Mouse (Mus musculus): ENCODE results near the gene Neu3. TPM values are rescaled to one million over a fixed set of nuclear protein-coding genes. Genes with fewer than 3 reads are reported as not detected.

Gene Neu3
- polyA plus RNA-seq, 1 experiment from 2014 or later, result 1.5 TPM

- Histone ChIP-seq H3K36me3 (ENCODE audit: control insufficient read depth, insufficient read depth, low read length) (no peaks in the 10 kb centered on the region), H3K4me1 (ENCODE audit: control insufficient read depth, insufficient read depth, low read length) (peaks cover 7% of the 10 kb centered on the region; the same call in 1 of the 2 replicates), H3K27me3 (ENCODE audit: control insufficient read depth, insufficient read depth, low read length) (no peaks in the 10 kb centered on the region), H3K9ac (ENCODE audit: low read length) (no peak overlapping the region), H3K4me2 (no peak overlapping the region), H3K27ac (ENCODE audit: low read depth, low read length) (no peak overlapping the region), H3K4me3 (ENCODE audit: low read depth, low read length) (no peak overlapping the region), H3K9me3 (ENCODE audit: control insufficient read depth, low read length) (no peaks in the 10 kb centered on the region)
- ATAC-seq (ENCODE audit: low FRiP score), result no peak
- DNase-seq (ENCODE audit: low spot score, missing footprints), result no peak
- 74% methylated on average over 2 of the region's 2 CpGs for WGBS
Measured at GRCm38 (mm10) chr7:99794096-99794495, 34.1 kb downstream of the Neu3 start.

GRCm38 (mm10) chr7:99790816-99791215, 37.4 kb downstream of the Neu3 start:
- no peaks in the 10 kb centered on the region for H3K9me3 ChIP-seq (ENCODE audit: control insufficient read depth, low read length)
- no peaks in the 10 kb centered on the region for H3K27me3 ChIP-seq (ENCODE audit: control insufficient read depth, insufficient read depth, low read length)
- no peak overlapping the region for H3K4me3 ChIP-seq (ENCODE audit: low read depth, low read length)
- no peak overlapping the region for H3K27ac ChIP-seq (ENCODE audit: low read depth, low read length)
- peaks cover 6% of the 10 kb centered on the region; the same call in 1 of the 2 replicates for H3K4me1 ChIP-seq (ENCODE audit: control insufficient read depth, insufficient read depth, low read length)
- no peak overlapping the region for H3K9ac ChIP-seq (ENCODE audit: low read length)
- WGBS, result 83% methylated on average over 10 of the region's 10 CpGs
- no peaks in the 10 kb centered on the region for H3K36me3 ChIP-seq (ENCODE audit: control insufficient read depth, insufficient read depth, low read length)
- no peak for ATAC-seq (ENCODE audit: low FRiP score)
- no peak overlapping the region for H3K4me2 ChIP-seq
- DNase-seq (ENCODE audit: low spot score, missing footprints), result no peak

GRCm38 (mm10) chr7:99788563-99788962, 39.7 kb downstream of the Neu3 start:
- no peaks in the 10 kb centered on the region for H3K4me1 ChIP-seq (ENCODE audit: control insufficient read depth, insufficient read depth, low read length)
- no peak overlapping the region for H3K4me2 ChIP-seq
- no peak overlapping the region for H3K27ac ChIP-seq (ENCODE audit: low read depth, low read length)
- no peaks in the 10 kb centered on the region for H3K27me3 ChIP-seq (ENCODE audit: control insufficient read depth, insufficient read depth, low read length)
- H3K4me3 ChIP-seq (ENCODE audit: low read depth, low read length), result no peak overlapping the region
- DNase-seq (ENCODE audit: low spot score, missing footprints) (no peak), ATAC-seq (ENCODE audit: low FRiP score) (no peak)
- no peaks in the 10 kb centered on the region for H3K36me3 ChIP-seq (ENCODE audit: control insufficient read depth, insufficient read depth, low read length)
- H3K9ac ChIP-seq (ENCODE audit: low read length), result no peak overlapping the region
- 65% methylated on average over 5 of the region's 5 CpGs for WGBS
- no peaks in the 10 kb centered on the region for H3K9me3 ChIP-seq (ENCODE audit: control insufficient read depth, low read length)

- no peaks in the 10 kb centered on the region for H3K36me3 ChIP-seq (ENCODE audit: control insufficient read depth, insufficient read depth, low read length)
- H3K4me2 ChIP-seq, result no peak overlapping the region
- ATAC-seq (ENCODE audit: low FRiP score) (no peak), DNase-seq (ENCODE audit: low spot score, missing footprints) (no peak)
- H3K27me3 ChIP-seq (ENCODE audit: control insufficient read depth, insufficient read depth, low read length), result no peaks in the 10 kb centered on the region
- no peak overlapping the region for H3K4me3 ChIP-seq (ENCODE audit: low read depth, low read length)
- H3K9me3 ChIP-seq (ENCODE audit: control insufficient read depth, low read length), result no peaks in the 10 kb centered on the region
- no peak overlapping the region for H3K9ac ChIP-seq (ENCODE audit: low read length)
- H3K27ac ChIP-seq (ENCODE audit: low read depth, low read length), result no peak overlapping the region
- H3K4me1 ChIP-seq (ENCODE audit: control insufficient read depth, insufficient read depth, low read length), result no peaks in the 10 kb centered on the region
- 65% methylated on average over 2 of the region's 2 CpGs for WGBS
Measured at GRCm38 (mm10) chr7:99787935-99788334, 40.3 kb downstream of the Neu3 start.

GRCm38 (mm10) chr7:99786774-99787173, 41.4 kb downstream of the Neu3 start:
- WGBS, result 86% methylated on average over 3 of the region's 3 CpGs
- DNase-seq (ENCODE audit: low spot score, missing footprints) (no peak), ATAC-seq (ENCODE audit: low FRiP score) (no peak)
- H3K4me1 ChIP-seq (ENCODE audit: control insufficient read depth, insufficient read depth, low read length), result no peaks in the 10 kb centered on the region
- no peaks in the 10 kb centered on the region for H3K9me3 ChIP-seq (ENCODE audit: control insufficient read depth, low read length)
- no peak overlapping the region for H3K27ac ChIP-seq (ENCODE audit: low read depth, low read length)
- no peak overlapping the region for H3K9ac ChIP-seq (ENCODE audit: low read length)
- no peak overlapping the region for H3K4me3 ChIP-seq (ENCODE audit: low read depth, low read length)
- no peak overlapping the region for H3K4me2 ChIP-seq
- no peaks in the 10 kb centered on the region for H3K27me3 ChIP-seq (ENCODE audit: control insufficient read depth, insufficient read depth, low read length)
- H3K36me3 ChIP-seq (ENCODE audit: control insufficient read depth, insufficient read depth, low read length), result no peaks in the 10 kb centered on the region

GRCm38 (mm10) chr7:99785553-99785952, 42.7 kb downstream of the Neu3 start:
- ATAC-seq (ENCODE audit: low FRiP score) (no peak), DNase-seq (ENCODE audit: low spot score, missing footprints) (no peak)
- no peaks in the 10 kb centered on the region for H3K27me3 ChIP-seq (ENCODE audit: control insufficient read depth, insufficient read depth, low read length)
- H3K9ac ChIP-seq (ENCODE audit: low read length), result no peak overlapping the region
- no peak overlapping the region for H3K4me2 ChIP-seq
- H3K9me3 ChIP-seq (ENCODE audit: control insufficient read depth, low read length), result no peaks in the 10 kb centered on the region
- H3K36me3 ChIP-seq (ENCODE audit: control insufficient read depth, insufficient read depth, low read length), result no peaks in the 10 kb centered on the region
- whole genome bisulfite sequencing, result 84% methylated on average over 3 of the region's 3 CpGs
- H3K27ac ChIP-seq (ENCODE audit: low read depth, low read length), result no peak overlapping the region
- no peaks in the 10 kb centered on the region for H3K4me1 ChIP-seq (ENCODE audit: control insufficient read depth, insufficient read depth, low read length)
- no peak overlapping the region for H3K4me3 ChIP-seq (ENCODE audit: low read depth, low read length)

GRCm38 (mm10) chr7:99783421-99783820, 44.8 kb downstream of the Neu3 start:
- no peaks in the 10 kb centered on the region for H3K4me1 ChIP-seq (ENCODE audit: control insufficient read depth, insufficient read depth, low read length)
- WGBS, result 90% methylated on average over 7 of the region's 7 CpGs
- H3K9ac ChIP-seq (ENCODE audit: low read length), result no peak overlapping the region
- H3K27me3 ChIP-seq (ENCODE audit: control insufficient read depth, insufficient read depth, low read length), result no peaks in the 10 kb centered on the region
- no peaks in the 10 kb centered on the region for H3K36me3 ChIP-seq (ENCODE audit: control insufficient read depth, insufficient read depth, low read length)
- no peak overlapping the region for H3K4me2 ChIP-seq
- no peak overlapping the region for H3K27ac ChIP-seq (ENCODE audit: low read depth, low read length)
- ATAC-seq (ENCODE audit: low FRiP score) (no peak), DNase-seq (ENCODE audit: low spot score, missing footprints) (no peak)
- no peak overlapping the region for H3K4me3 ChIP-seq (ENCODE audit: low read depth, low read length)
- no peaks in the 10 kb centered on the region for H3K9me3 ChIP-seq (ENCODE audit: control insufficient read depth, low read length)

GRCm38 (mm10) chr7:99781916-99782315, 46.3 kb downstream of the Neu3 start:
- DNase-seq (ENCODE audit: low spot score, missing footprints) (no peak), ATAC-seq (ENCODE audit: low FRiP score) (no peak)
- WGBS, result 84% methylated on average over 2 of the region's 2 CpGs
- Histone ChIP-seq H3K27me3 (ENCODE audit: control insufficient read depth, insufficient read depth, low read length) (no peaks in the 10 kb centered on the region), H3K9me3 (ENCODE audit: control insufficient read depth, low read length) (no peaks in the 10 kb centered on the region), H3K4me1 (ENCODE audit: control insufficient read depth, insufficient read depth, low read length) (no peaks in the 10 kb centered on the region), H3K27ac (ENCODE audit: low read depth, low read length) (no peak overlapping the region), H3K36me3 (ENCODE audit: control insufficient read depth, insufficient read depth, low read length) (no peaks in the 10 kb centered on the region), H3K4me2 (no peak overlapping the region), H3K4me3 (ENCODE audit: low read depth, low read length) (no peak overlapping the region), H3K9ac (ENCODE audit: low read length) (no peak overlapping the region)

- H3K4me1 ChIP-seq (ENCODE audit: control insufficient read depth, insufficient read depth, low read length), result no peaks in the 10 kb centered on the region
- no peaks in the 10 kb centered on the region for H3K9me3 ChIP-seq (ENCODE audit: control insufficient read depth, low read length)
- no peak overlapping the region for H3K9ac ChIP-seq (ENCODE audit: low read length)
- no peak overlapping the region for H3K4me3 ChIP-seq (ENCODE audit: low read depth, low read length)
- H3K4me2 ChIP-seq, result no peak overlapping the region
- DNase-seq (ENCODE audit: low spot score, missing footprints) (no peak), ATAC-seq (ENCODE audit: low FRiP score) (no peak)
- 89% methylated on average over 5 of the region's 5 CpGs for WGBS
- no peaks in the 10 kb centered on the region for H3K36me3 ChIP-seq (ENCODE audit: control insufficient read depth, insufficient read depth, low read length)
- no peak overlapping the region for H3K27ac ChIP-seq (ENCODE audit: low read depth, low read length)
- H3K27me3 ChIP-seq (ENCODE audit: control insufficient read depth, insufficient read depth, low read length), result no peaks in the 10 kb centered on the region
Measured at GRCm38 (mm10) chr7:99781385-99781784, 46.8 kb downstream of the Neu3 start.

- no peak within 1 kb of the TSS for H3K27ac ChIP-seq (ENCODE audit: low read depth, low read length)
- ATAC-seq (ENCODE audit: low FRiP score), result no peak
- peaks cover 10% of the 10 kb centered on the region; the same call in 1 of the 2 replicates for H3K9me3 ChIP-seq (ENCODE audit: control insufficient read depth, low read length)
- H3K36me3 ChIP-seq (ENCODE audit: control insufficient read depth, insufficient read depth, low read length), result no peaks in the 10 kb centered on the region
- no peaks in the 10 kb centered on the region for H3K27me3 ChIP-seq (ENCODE audit: control insufficient read depth, insufficient read depth, low read length)
- H3K4me2 ChIP-seq, result no peak within 1 kb of the TSS
- 94% methylated on average over 2 of the region's 2 CpGs for WGBS
- H3K4me3 ChIP-seq (ENCODE audit: low read depth, low read length), result no peak within 1 kb of the TSS
- H3K4me1 ChIP-seq (ENCODE audit: control insufficient read depth, insufficient read depth, low read length), result no peaks in the 10 kb centered on the region
- no peak within 1 kb of the TSS for H3K9ac ChIP-seq (ENCODE audit: low read length)
- DNase-seq (ENCODE audit: low spot score, missing footprints), result no peak
Measured at GRCm38 (mm10) chr7:99763207-99763606, 65.0 kb downstream of the Neu3 start, which contains the start of gene Olfr521. TSS of gene Olfr521 (plus strand) at chr7:99763507.
